Mouse (Mus musculus): ENCODE data around the gene P2rx4. TPM values are rescaled to one million over a fixed set of nuclear protein-coding genes. Genes with fewer than 3 reads are reported as not detected.
A peak's percentile ranks its signal among the peaks of the same experiment; 100 is the strongest.

The P2rx4 gene
- polyA plus RNA-seq, 1 experiment from 2014 or later: 6.8 TPM

- Histone ChIP-seq H3K9ac (ENCODE audit: low read length) (no peak overlapping the region), H3K27me3 (ENCODE audit: control insufficient read depth, insufficient read depth, low read length) (no peaks in the 10 kb centered on the region), H3K4me3 (ENCODE audit: low read depth, low read length) (no peak overlapping the region), H3K9me3 (ENCODE audit: control insufficient read depth, low read length) (no peaks in the 10 kb centered on the region; the same call in 1 of the 2 replicates), H3K4me1 (ENCODE audit: control insufficient read depth, insufficient read depth, low read length) (peaks cover 8% of the 10 kb centered on the region), H3K4me2 (no peak overlapping the region), H3K27ac (ENCODE audit: low read depth, low read length) (no peak overlapping the region), H3K36me3 (ENCODE audit: control insufficient read depth, insufficient read depth, low read length) (no peaks in the 10 kb centered on the region)
- ATAC-seq (ENCODE audit: low FRiP score) (no peak), DNase-seq (ENCODE audit: low spot score, missing footprints) (no peak)
- WGBS: 79% methylated on average over 28 of the region's 28 CpGs
Observed at GRCm38 (mm10) chr5:122774743-122775611, 67.6 kb downstream of the P2rx4 start.

GRCm38 (mm10) chr5:122775646-122776286, 68.4 kb downstream of the P2rx4 start:
- no peak overlapping the region for H3K4me2 ChIP-seq
- H3K9ac ChIP-seq (ENCODE audit: low read length): no peak overlapping the region
- DNase-seq (ENCODE audit: low spot score, missing footprints) (no peak), ATAC-seq (ENCODE audit: low FRiP score) (no peak)
- H3K27ac ChIP-seq (ENCODE audit: low read depth, low read length): no peak overlapping the region
- no peaks in the 10 kb centered on the region for H3K27me3 ChIP-seq (ENCODE audit: control insufficient read depth, insufficient read depth, low read length)
- H3K4me1 ChIP-seq (ENCODE audit: control insufficient read depth, insufficient read depth, low read length): peaks cover 8% of the 10 kb centered on the region
- H3K4me3 ChIP-seq (ENCODE audit: low read depth, low read length): no peak overlapping the region
- H3K36me3 ChIP-seq (ENCODE audit: control insufficient read depth, insufficient read depth, low read length): no peaks in the 10 kb centered on the region
- 84% methylated on average over 13 of the region's 14 CpGs for WGBS
- no peaks in the 10 kb centered on the region; the same call in 1 of the 2 replicates for H3K9me3 ChIP-seq (ENCODE audit: control insufficient read depth, low read length)

GRCm38 (mm10) chr5:122777322-122777721, 70.0 kb downstream of the P2rx4 start:
- no peak for ATAC-seq (ENCODE audit: low FRiP score)
- no peak overlapping the region for H3K27ac ChIP-seq (ENCODE audit: low read depth, low read length)
- H3K4me3 ChIP-seq (ENCODE audit: low read depth, low read length): no peak overlapping the region
- no peak overlapping the region for H3K9ac ChIP-seq (ENCODE audit: low read length)
- no peaks in the 10 kb centered on the region for H3K27me3 ChIP-seq (ENCODE audit: control insufficient read depth, insufficient read depth, low read length)
- H3K9me3 ChIP-seq (ENCODE audit: control insufficient read depth, low read length): no peaks in the 10 kb centered on the region; the same call in 1 of the 2 replicates
- H3K4me2 ChIP-seq: no peak overlapping the region
- H3K36me3 ChIP-seq (ENCODE audit: control insufficient read depth, insufficient read depth, low read length): no peaks in the 10 kb centered on the region
- peaks cover 8% of the 10 kb centered on the region for H3K4me1 ChIP-seq (ENCODE audit: control insufficient read depth, insufficient read depth, low read length)
- no peak for DNase-seq (ENCODE audit: low spot score, missing footprints)
- 55% methylated on average over 2 of the region's 2 CpGs for WGBS

GRCm38 (mm10) chr5:122778231-122779226, 71.2 kb downstream of the P2rx4 start:
- ATAC-seq (ENCODE audit: low FRiP score) (peak; percentile 76), DNase-seq (ENCODE audit: low spot score, missing footprints) (peak; percentile 94)
- Histone ChIP-seq H3K4me2 (peak overlapping the region; percentile 89), H3K9me3 (ENCODE audit: control insufficient read depth, low read length) (no peaks in the 10 kb centered on the region; the same call in 1 of the 2 replicates), H3K9ac (ENCODE audit: low read length) (peak overlapping the region; percentile 88), H3K4me3 (ENCODE audit: low read depth, low read length) (peak overlapping the region; percentile 91), H3K27me3 (ENCODE audit: control insufficient read depth, insufficient read depth, low read length) (no peaks in the 10 kb centered on the region), H3K4me1 (ENCODE audit: control insufficient read depth, insufficient read depth, low read length) (peaks cover 8% of the 10 kb centered on the region), H3K36me3 (ENCODE audit: control insufficient read depth, insufficient read depth, low read length) (no peaks in the 10 kb centered on the region), H3K27ac (ENCODE audit: low read depth, low read length) (no peak overlapping the region)
- 1% methylated on average over 55 of the region's 55 CpGs for WGBS

Small RNA genes within 50 kb of the gene (microRNA-seq; reads per million reads assigned to microRNA genes)
- gene Mir8115: not detected

Other genes starting within 250 kb of the P2rx4 start
- 43.4 and 45.8 TPM in 2 replicates for gene Atp2a2, start 205.3 kb upstream of the P2rx4 start, polyA plus RNA-seq (2014; fragmentation: Nextera tagmentation; extraction: Ambion mirVana)
- gene Ift81, start 93.0 kb upstream of the P2rx4 start, polyA plus RNA-seq (2014; fragmentation: Nextera tagmentation; extraction: Ambion mirVana): 48.5 and 50.5 TPM in 2 replicates
- gene P2rx7, start 63.6 kb upstream of the P2rx4 start, polyA plus RNA-seq (2014; fragmentation: Nextera tagmentation; extraction: Ambion mirVana): 0.63 and 0.92 TPM in 2 replicates
- 18.5 and 18.6 TPM in 2 replicates for gene Camkk2, start 71.9 kb downstream of the P2rx4 start, polyA plus RNA-seq (2014; fragmentation: Nextera tagmentation; extraction: Ambion mirVana)
- gene Anapc5, start 113.8 kb downstream of the P2rx4 start, polyA plus RNA-seq (2014; fragmentation: Nextera tagmentation; extraction: Ambion mirVana): 497 and 528 TPM in 2 replicates
- gene Rnf34, start 142.5 kb downstream of the P2rx4 start, polyA plus RNA-seq (2014; fragmentation: Nextera tagmentation; extraction: Ambion mirVana): 54.9 and 65.9 TPM in 2 replicates

All from midbrain, embryonic 11.5 days (tissue).